Mouse (Mus musculus) hindlimb bud, embryonic 11.5 days (tissue): ENCODE data around the gene Vmn1r204.
"Not testable (repeated sequence)": the region's sequence is repeated elsewhere in the genome, so short reads cannot be mapped to it uniquely, and the experiment has no call there.

Experiments used
- DNase-seq: peaks from one replicate; pipeline ENCODE4 v3.0.0-alpha.2; 2012; ENCODE audit warnings: low read depth, low spot score; ENCODE audit errors: extremely low spot score

Vmn1r204 gene

DNA sequence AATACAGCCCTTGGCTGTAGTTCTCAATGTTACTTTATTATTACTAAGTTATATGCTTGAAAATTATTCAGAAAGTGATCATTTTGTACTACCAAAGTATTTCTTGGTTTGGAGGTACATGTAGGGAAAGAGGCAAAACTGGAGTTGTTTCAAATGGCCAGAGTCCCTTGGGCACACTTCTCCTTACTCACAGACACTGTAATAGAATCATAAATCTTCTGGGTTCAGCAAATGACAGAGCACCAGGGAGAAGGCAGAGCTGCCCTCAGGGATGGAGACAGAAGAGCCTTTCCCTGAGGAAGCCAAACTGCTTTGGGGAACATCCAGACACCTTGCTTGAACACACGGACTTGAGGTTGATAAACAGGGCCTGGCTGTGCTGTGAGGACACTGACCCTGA lies at the start of gene Vmn1r204:
TSS of gene Vmn1r204 (plus strand) at position 301 of the 400 bp plus-strand sequence.
- not testable (repeated sequence) for DNase-seq

DNA sequence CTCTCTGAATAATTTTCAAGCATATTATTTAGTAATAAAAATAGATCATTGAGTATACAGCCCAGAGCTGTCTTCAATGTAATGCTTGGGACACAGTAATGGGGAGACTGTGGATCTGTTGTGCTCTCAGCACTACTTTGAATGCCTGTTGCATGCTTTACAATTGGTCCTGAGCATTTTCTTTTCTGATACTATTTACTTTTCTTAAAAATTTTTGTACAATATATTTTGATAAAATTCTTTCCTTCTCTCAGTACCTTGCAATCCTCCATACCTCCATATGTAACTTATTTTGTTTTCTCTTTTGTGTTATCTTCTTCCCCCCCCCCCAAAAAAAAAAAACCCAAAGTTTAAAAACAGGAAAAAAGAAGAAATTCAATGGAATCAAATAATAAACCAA lies 47.7 kb upstream of the Vmn1r204 start, which contains the start of gene Vmn1r202:
TSS of gene Vmn1r202 (minus strand) at position 101 of the 400 bp plus-strand sequence.
- DNase-seq = no peak

DNA sequence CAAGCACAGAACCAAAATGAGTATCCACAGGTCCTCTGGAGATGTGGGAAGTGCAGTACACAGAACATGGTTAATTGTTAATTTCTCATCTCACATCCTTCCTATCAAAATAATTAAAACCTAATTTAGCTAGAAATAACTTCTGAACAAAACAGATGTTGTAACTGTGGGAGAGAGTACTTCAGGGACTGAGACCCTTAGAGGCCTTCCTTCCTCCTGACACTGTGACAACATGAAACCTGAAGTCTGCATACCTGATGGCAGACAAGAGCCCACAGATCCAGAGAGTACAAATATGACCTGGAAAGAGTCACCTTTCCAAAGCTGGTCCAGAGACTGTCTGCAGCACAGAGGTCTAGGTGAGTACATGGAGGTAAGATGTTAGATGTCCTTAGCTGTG lies 35.2 kb upstream of the Vmn1r204 start, which contains the start of gene Vmn1r203:
TSS of gene Vmn1r203 (plus strand) at position 301 of the 400 bp plus-strand sequence.
- DNase-seq = no peak

DNA sequence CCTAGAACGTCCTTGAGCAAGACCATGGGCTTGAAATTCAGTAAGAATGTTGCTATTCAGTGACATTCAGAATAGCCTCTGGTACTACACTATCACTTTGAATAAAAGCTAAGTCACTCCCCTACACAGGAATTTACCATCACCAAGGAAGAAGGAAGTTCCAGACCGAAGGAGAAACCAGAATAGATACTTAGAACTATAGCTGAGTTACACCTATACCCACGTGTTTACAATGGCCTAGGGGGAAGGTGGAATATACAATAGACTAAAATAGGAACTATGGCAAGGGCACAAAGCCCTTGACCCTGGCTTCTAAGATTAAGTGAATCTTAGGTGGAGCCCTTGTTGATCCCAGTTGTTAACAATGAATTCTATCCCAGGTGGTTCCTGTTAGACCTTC lies 21.9 kb downstream of the Vmn1r204 start:
- DNase-seq = not testable (repeated sequence)

DNA sequence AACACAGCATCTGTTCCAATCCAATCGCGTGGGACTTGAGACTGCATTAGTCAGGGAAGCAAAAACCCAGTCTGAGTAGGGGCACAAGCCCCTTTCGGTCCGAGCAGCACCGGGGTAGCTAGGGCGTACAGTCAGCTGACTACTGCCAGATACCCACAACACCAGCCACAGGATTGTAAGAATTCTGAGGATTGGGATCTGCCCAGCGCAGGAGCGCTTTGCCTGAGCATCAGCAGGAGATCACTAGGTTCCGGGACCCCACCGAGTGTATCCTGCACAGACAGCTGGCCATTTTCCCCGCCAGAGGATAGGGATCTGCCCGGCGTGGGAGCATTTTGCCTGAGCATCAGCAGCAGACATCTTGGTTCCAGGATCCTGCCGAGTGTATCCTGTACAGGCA lies 30.3 kb downstream of the Vmn1r204 start:
- not testable (repeated sequence) for DNase-seq

DNA sequence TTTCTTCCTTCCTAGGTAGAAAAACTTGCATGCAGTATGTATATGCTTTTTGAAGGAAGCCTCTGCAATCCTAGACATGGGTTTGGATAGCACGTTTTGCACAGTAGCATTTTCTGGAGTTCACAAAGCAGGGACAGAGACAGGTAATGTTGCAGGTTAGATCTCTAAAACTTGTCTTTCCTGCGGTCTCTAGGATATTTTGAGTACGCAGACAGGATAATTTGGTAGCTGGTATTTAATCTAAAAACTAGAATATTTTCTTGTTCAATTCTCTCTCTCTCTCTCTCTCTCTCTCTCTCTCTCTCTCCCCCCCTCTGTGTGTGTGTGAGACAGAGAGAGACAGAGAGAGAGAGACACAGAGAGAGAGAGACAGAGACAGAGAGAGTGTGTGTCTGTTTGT lies 39.9 kb downstream of the Vmn1r204 start, which contains the start of gene Vmn1r205:
TSS of gene Vmn1r205 (minus strand) at position 101 of the 400 bp plus-strand sequence.
- DNase-seq = no peak
